18 mouse cellular contexts compared by ENCODE assay signal in the genomic region with DNA sequence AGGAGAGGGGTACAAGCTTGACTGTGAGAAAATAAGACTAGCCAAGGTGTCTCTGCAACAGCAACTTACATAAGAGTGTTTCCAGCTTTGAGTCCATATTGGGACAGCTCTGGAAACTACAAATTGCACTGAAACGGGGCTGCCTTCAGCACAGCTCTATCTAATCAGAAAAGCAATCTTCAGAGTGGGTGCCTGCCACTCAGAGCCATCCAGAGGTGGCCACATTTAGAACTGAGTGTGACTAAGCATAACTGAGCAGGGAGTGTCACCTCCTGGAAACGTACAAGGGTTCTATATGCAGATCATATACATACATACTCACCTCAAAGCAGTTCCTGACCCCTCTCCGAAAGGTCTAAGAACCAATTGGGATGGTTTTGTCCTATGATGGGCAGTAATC.
DNase-seq lines count a peak whose midpoint lies in the region; ATAC-seq lines count a peak whose summit lies in the region.
"Had no signal": no experiment of that assay in that cellular context is flagged by ENCODE, and none has a peak within 500 bp of the region (broad histone marks: within the 10 kb centered on the region; RNA-seq: fewer than 3 reads in every experiment).

No protein-coding gene starts in this region.

- H3K9me3 ChIP-seq in heart, embryonic 12.5 days (replicated peaks), result no peaks in the 10 kb centered on the region
- H3K9me3 ChIP-seq in liver, embryonic 12.5 days (replicated peaks), result no peaks in the 10 kb centered on the region
- H3K9me3 ChIP-seq: hindbrain, embryonic 13.5 days had no signal

- H3K4me3 ChIP-seq in heart, embryonic 12.5 days, result no peak overlapping the region
- H3K4me3 ChIP-seq in liver, embryonic 12.5 days, result no peak overlapping the region
- H3K4me3 ChIP-seq: hindbrain, embryonic 13.5 days; midbrain, embryonic 13.5 days; myocyte had no signal

- DNase-seq in heart, postnatal 4 days, result no peak
- peak; percentile 31 for DNase-seq in 416B (ENCODE audit: low read depth)
- peak; percentile 7 for DNase-seq in c-Kit-positive CD71-negative TER-119-negative erythroid progenitor cells, embryonic 14.5 days (ENCODE audit: low read depth)
- no peak for DNase-seq in cerebellum, adult 9-11 months
- no peak for DNase-seq in kidney, adult 9 months
- no peak for DNase-seq in thymus, postnatal 4 days
- DNase-seq: cerebellum, postnatal 14 days; kidney, adult 11 months; kidney, postnatal 14 days; layer of hippocampus, adult 9-11 months; lung, postnatal 4 days; retina, postnatal 1 day; thymus, postnatal 14 days had no signal

- H3K36me3 ChIP-seq in heart, embryonic 12.5 days, result peaks cover 23% of the 10 kb centered on the region
- H3K36me3 ChIP-seq in liver, embryonic 12.5 days, result peaks cover 14% of the 10 kb centered on the region

- peak; percentile 23; the same call in 1 of the 2 replicates for ATAC-seq in heart, embryonic 12.5 days (ENCODE audit: insufficient number of reproducible peaks, low FRiP score)
- ATAC-seq in liver, embryonic 12.5 days, result peak; percentile 93
- ATAC-seq: midbrain, embryonic 13.5 days had no signal

- H3K4me2 ChIP-seq in heart, embryonic 12.5 days, result no peak overlapping the region
- peak overlapping the region; percentile 39 for H3K4me2 ChIP-seq in liver, embryonic 12.5 days
- H3K4me2 ChIP-seq: hindbrain, embryonic 13.5 days; midbrain, embryonic 13.5 days had no signal

- no peak overlapping the region for H3K9ac ChIP-seq in heart, embryonic 12.5 days
- H3K9ac ChIP-seq in liver, embryonic 12.5 days, result no peak overlapping the region
- H3K9ac ChIP-seq: hindbrain, embryonic 13.5 days; midbrain, embryonic 13.5 days had no signal

- H3K27me3 ChIP-seq in heart, embryonic 12.5 days (replicated peaks), result no peaks in the 10 kb centered on the region
- no peaks in the 10 kb centered on the region for H3K27me3 ChIP-seq in liver, embryonic 12.5 days (replicated peaks)
- H3K27me3 ChIP-seq: hindbrain, embryonic 13.5 days; midbrain, embryonic 13.5 days had no signal

- H3K4me1 ChIP-seq in heart, embryonic 12.5 days (replicated peaks), result peaks cover 46% of the 10 kb centered on the region
- H3K4me1 ChIP-seq in liver, embryonic 12.5 days, result peaks cover 35% of the 10 kb centered on the region
- H3K4me1 ChIP-seq: midbrain, embryonic 13.5 days had no signal

- no peak overlapping the region; the same call in 1 of the 2 replicates for H3K27ac ChIP-seq in heart, embryonic 12.5 days (ENCODE audit: poor library complexity, severe bottlenecking)
- no peak overlapping the region; the same call in 1 of the 2 replicates for H3K27ac ChIP-seq in liver, embryonic 12.5 days
- H3K27ac ChIP-seq: hindbrain, embryonic 13.5 days; midbrain, embryonic 13.5 days had no signal

- 40% methylated on average over 3 of the region's 3 CpGs for WGBS in heart, embryonic 12.5 days
- WGBS in liver, embryonic 12.5 days (ENCODE audit: insufficient replicate concordance), result 31% methylated on average over 3 of the region's 3 CpGs

Comparison
In these comparisons a context has a peak if more than half of its experiments do, and no peak if none do; other contexts are left out.
1. DNase-seq: peak in 416B (single experiment) and c-Kit-positive CD71-negative TER-119-negative erythroid progenitor cells, embryonic 14.5 days (single experiment); none in heart, postnatal 4 days (single experiment), cerebellum, adult 9-11 months (single experiment), kidney, adult 9 months (single experiment) and thymus, postnatal 4 days (single experiment).